Mouse (Mus musculus) CH12.LX (cell line): ENCODE data around the gene Megf11. TPM values are rescaled to one million over a fixed set of nuclear protein-coding genes. Genes with fewer than 3 reads are reported as not detected.
A peak's percentile ranks its signal among the peaks of the same experiment; 100 is the strongest.
"Not testable (repeated sequence)": the region's sequence is repeated elsewhere in the genome, so short reads cannot be mapped to it uniquely, and the experiment has no call there.

Experiments used
- DNase-seq: peaks from one replicate; pipeline ENCODE4 v3.0.0-alpha.2; 2013; ENCODE audit errors: extremely low read depth
- H3K27ac ChIP-seq: 2 replicates; pipeline ENCODE4 v1.5.1; 2012; ENCODE audit warnings: low read depth, mild to moderate bottlenecking, control low read depth, moderate library complexity; ENCODE audit not compliant: insufficient read depth
- H3K27me3 ChIP-seq: replicated peaks from 2 replicates; pipeline ENCODE3; 2012; ENCODE audit warnings: inconsistent platforms
- H3K36me3 ChIP-seq, 2 experiments: replicated peaks in 1 of 2; 2 replicates each; pipeline versions ENCODE3 to v1.6.1; 2012; ENCODE audit warnings: inconsistent platforms in 1 of 2, low read length in 1 of 2, mild to moderate bottlenecking in 1 of 2, mixed read lengths in 1 of 2, moderate library complexity in 1 of 2; ENCODE audit not compliant: control insufficient read depth in 1 of 2, insufficient read depth in 1 of 2
- H3K4me1 ChIP-seq, 2 experiments: 2 replicates each; pipeline ENCODE4 v1.6.1; 2012; ENCODE audit warnings: inconsistent platforms in 1 of 2, moderate library complexity in 1 of 2; ENCODE audit not compliant: insufficient read depth in 2 of 2, control insufficient read depth in 1 of 2
- H3K4me2 ChIP-seq: 2 replicates; pipeline ENCODE4 v1.6.1; 2012; ENCODE audit warnings: low read depth, mild to moderate bottlenecking, control low read depth; ENCODE audit not compliant: poor library complexity, insufficient read depth, severe bottlenecking
- H3K4me3 ChIP-seq, 3 experiments: fragments of 150-350 bp in 1 of 3; sonication (generic) in 1 of 3; replicated peaks in 1 of 3; 2 replicates each; pipeline versions ENCODE3 to v1.5.1; 2011 to 2012; ENCODE audit warnings: low read depth in 2 of 3, low read length in 2 of 3, mild to moderate bottlenecking in 2 of 3, moderate library complexity in 2 of 3, control low read depth in 1 of 3, improper control_type of control experiment in 1 of 3, inconsistent platforms in 1 of 3, mixed read lengths in 1 of 3; ENCODE audit not compliant: poor library complexity in 1 of 3
- H3K79me2 ChIP-seq: replicated peaks from 2 replicates; pipeline ENCODE4 v1.6.1; 2012; ENCODE audit warnings: mild to moderate bottlenecking, moderate library complexity; ENCODE audit not compliant: control insufficient read depth, poor library complexity, insufficient read depth, severe bottlenecking; ENCODE audit errors: extremely low read depth
- H3K9ac ChIP-seq: 2 replicates; pipeline ENCODE4 v1.6.1; 2012; ENCODE audit warnings: low read depth, mild to moderate bottlenecking, control low read depth, moderate library complexity; ENCODE audit not compliant: insufficient read depth
- H3K9me3 ChIP-seq: replicated peaks from 2 replicates; pipeline ENCODE3; 2012; ENCODE audit warnings: low read length, inconsistent platforms, mixed read lengths
- E2F4 ChIP-seq: IDR thresholded peaks from 2 replicates; pipeline ENCODE4 v1.6.1; 2011; ENCODE audit warnings: low read depth, low read length, improper control_type of control experiment; ENCODE audit not compliant: insufficient replicate concordance
- ETS1 ChIP-seq: conservative IDR thresholded peaks from 2 replicates; pipeline ENCODE4 v1.6.1; 2012; ENCODE audit warnings: low read depth, mild to moderate bottlenecking, inconsistent platforms, low read length, improper control_type of control experiment, moderate library complexity
- KAT2A ChIP-seq: IDR thresholded peaks from 2 replicates; pipeline ENCODE4 v1.6.1; 2012; ENCODE audit warnings: low read length, improper control_type of control experiment, inconsistent platforms; ENCODE audit not compliant: insufficient replicate concordance
- MAFK ChIP-seq: IDR thresholded peaks from 2 replicates; pipeline ENCODE4 v1.6.1; 2011; ENCODE audit warnings: low read length, improper control_type of control experiment; ENCODE audit not compliant: insufficient replicate concordance
- SIN3A ChIP-seq: IDR thresholded peaks from 2 replicates; pipeline ENCODE4 v1.6.1; 2012; ENCODE audit warnings: low read length, improper control_type of control experiment, inconsistent platforms
- TBP ChIP-seq: conservative IDR thresholded peaks from 2 replicates; pipeline ENCODE4 v1.6.1; 2011; ENCODE audit warnings: low read depth, low read length, improper control_type of control experiment
- ZNF384 ChIP-seq: IDR thresholded peaks from 2 replicates; pipeline ENCODE4 v1.6.1; 2012; ENCODE audit warnings: low read depth, low read length, improper control_type of control experiment, inconsistent platforms
- dilution Hi-C: fragments of 300-500 bp; cut with MboI; formaldehyde crosslinking; loops from 2 replicates; pipeline ENCODE4 v1.14.3; 2020; ENCODE audit warnings: low sequenced_read_pairs; ENCODE audit not compliant: extremely low pct_unique_long_range_greater_than_20kb, extremely low pct_ligation_motif_present
- in situ Hi-C: fragments of 300-500 bp; cut with MboI; formaldehyde crosslinking; loops from 3 replicates; pipeline ENCODE4 v1.14.3; 2019; ENCODE audit warnings: low sequenced_read_pairs, low pct_ligation_motif_present, low pct_unique_long_range_greater_than_20kb, mixed read lengths
- polyA plus RNA-seq: library from polyadenylated mRNA; unstranded; fragments of >175 nt; gene quantifications from 2 replicates; pipeline ENCODE4 v1.2.1, GENCODE M21; 2012; ENCODE audit warnings: low read depth; ENCODE audit not compliant: insufficient read length
- total RNA-seq, 2 experiments: library from RNA; depleted of rRNA; stranded (reverse); fragments of 300-350 nt in 1 of 2; fragments of >200 nt in 1 of 2; gene quantifications; 2 replicates each; pipeline ENCODE4 v1.2.3; 2012 to 2014

Megf11 gene
- total and polyA plus RNA-seq, 3 experiments = 0.04 to 0.59 TPM; not detected in 1

- H3K27me3 ChIP-seq = no peaks in the 10 kb centered on the region
- peaks cover 3 to 34% of the 10 kb centered on the region in 2 experiments; a peak in 3 of 4 replicates for H3K4me1 ChIP-seq
- dilution Hi-C loops = no loop called here
- in situ Hi-C loops = no loop called here
- H3K79me2 ChIP-seq = peaks cover 42% of the 10 kb centered on the region
- H3K9me3 ChIP-seq = no peaks in the 10 kb centered on the region
- no peak overlapping the region for H3K27ac ChIP-seq
- H3K9ac ChIP-seq = no peak overlapping the region
- DNase-seq = no peak
- H3K4me3 ChIP-seq = no peak overlapping the region
- H3K36me3 ChIP-seq = peaks cover 11 to 39% of the 10 kb centered on the region in 2 experiments
- TF ChIP-seq ZNF384 (no peak), MAFK (peak; percentile 54; the same call in 1 of the 2 replicates)
- no peak overlapping the region for H3K4me2 ChIP-seq
These were observed 345.7 kb downstream of the Megf11 start for GRCm38 (mm10) chr9:64731029-64731560.

GRCm38 (mm10) chr9:64734166-64734565, 348.7 kb downstream of the Megf11 start:
- Histone ChIP-seq H3K4me1 (peaks cover 3 to 45% of the 10 kb centered on the region in 2 experiments; a peak in 3 of 4 replicates), H3K36me3 (peaks cover 0 to 11% of the 10 kb centered on the region in 2 experiments), H3K4me3 (no peak overlapping the region), H3K9ac (0 out of 2 replicates have a peak overlapping the region, but pooled peaks have one; percentile 9), H3K27ac (no peak overlapping the region), H3K9me3 (no peaks in the 10 kb centered on the region), H3K27me3 (no peaks in the 10 kb centered on the region), H3K79me2 (peaks cover 49% of the 10 kb centered on the region), H3K4me2 (no peak overlapping the region)
- in situ Hi-C loops = no loop called here
- TF ChIP-seq TBP = no peak
- TF ChIP-seq E2F4 = no peak
- no peak for TF ChIP-seq KAT2A
- 0 out of 2 replicates have a peak, but pooled peaks have one; percentile 49 for TF ChIP-seq SIN3A
- TF ChIP-seq ETS1 = 0 out of 2 replicates have a peak, but pooled peaks have one; percentile 37
- dilution Hi-C loops = no loop called here
- peak; percentile 31 for DNase-seq

GRCm38 (mm10) chr9:64734992-64735391, 349.6 kb downstream of the Megf11 start:
- H3K9me3 ChIP-seq, H3K36me3 ChIP-seq, in situ Hi-C loops, H3K9ac ChIP-seq, H3K27me3 ChIP-seq, H3K4me3 ChIP-seq, H3K27ac ChIP-seq, DNase-seq, H3K4me2 ChIP-seq, dilution Hi-C loops: not testable (repeated sequence)
- peaks cover 44% of the 10 kb centered on the region for H3K79me2 ChIP-seq
- TF ChIP-seq TBP = peak; percentile 72; the same call in 1 of the 2 replicates
- peaks cover 4 to 46% of the 10 kb centered on the region in 2 experiments for H3K4me1 ChIP-seq
